Mouse (Mus musculus) C2C12 (cell line): ENCODE measurements around the gene BC005624.

ENCODE experiments used
- CEBPB ChIP-seq: IDR thresholded peaks from one replicate; pipeline ENCODE4 v1.6.1; 2011; ENCODE audit warnings: low read depth, mild to moderate bottlenecking, control low read depth, moderate library complexity
- CTCF ChIP-seq: IDR thresholded peaks from one replicate; pipeline ENCODE4 v1.5.1; 2011; ENCODE audit not compliant: control insufficient read depth, insufficient read depth, insufficient read length
- FOSL1 ChIP-seq: IDR thresholded peaks from one replicate; pipeline ENCODE4 v1.8.0; 2011; ENCODE audit warnings: mild to moderate bottlenecking, low read length; ENCODE audit not compliant: poor library complexity, insufficient read depth, severe bottlenecking
- MAX ChIP-seq: IDR thresholded peaks from one replicate; pipeline ENCODE4 v1.6.1; 2011; ENCODE audit warnings: mild to moderate bottlenecking, control low read depth
- MYOD1 ChIP-seq: IDR thresholded peaks from one replicate; pipeline ENCODE4 v1.6.1; 2011; ENCODE audit warnings: low read depth; ENCODE audit not compliant: control insufficient read depth, insufficient read length
- MYOG ChIP-seq: IDR thresholded peaks from one replicate; pipeline ENCODE4 v1.6.1; 2011; ENCODE audit not compliant: control insufficient read depth, insufficient read length; ENCODE audit errors: extremely low read depth
- USF1 ChIP-seq: IDR thresholded peaks from one replicate; pipeline ENCODE4 v1.6.1; 2011; ENCODE audit warnings: low read depth, mild to moderate bottlenecking, control low read depth, moderate library complexity

DNA sequence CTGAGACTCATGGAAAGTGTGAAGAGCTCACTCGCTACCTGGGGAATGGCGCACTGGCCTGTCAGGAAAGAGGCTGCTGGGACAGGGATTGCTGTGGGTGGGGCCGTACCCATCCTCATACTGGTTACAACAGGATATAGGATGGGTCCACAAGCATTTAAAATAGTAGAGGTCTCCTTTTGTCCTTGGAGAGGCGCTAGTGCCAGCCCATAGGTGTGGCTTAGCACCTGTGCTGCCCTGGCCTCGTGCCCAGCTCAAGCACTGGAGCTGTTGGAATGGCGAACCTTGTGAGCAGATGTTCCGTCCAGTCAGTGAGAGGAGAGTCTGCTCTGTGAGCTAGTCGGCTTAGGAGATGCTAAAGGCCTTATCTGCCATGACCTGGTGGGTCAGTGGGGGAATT lies 37.0 kb upstream of the BC005624 start:
- no peak for TF ChIP-seq CTCF
- TF ChIP-seq USF1: no peak
- no peak for TF ChIP-seq MYOG
- no peak for TF ChIP-seq MYOD1
- no peak for TF ChIP-seq MAX
- TF ChIP-seq FOSL1: no peak
- no peak for TF ChIP-seq CEBPB
